Mouse (Mus musculus): ENCODE data around the gene Itga2. TPM values are rescaled to one million over a fixed set of nuclear protein-coding genes. Genes with fewer than 3 reads are reported as not detected.

Itga2 gene
- total RNA-seq, 2 experiments from 2014 or later = 0.43 to 2.3 TPM

- Histone ChIP-seq H3K4me3 (no peak overlapping the region), H3K27ac (peak overlapping the region; percentile 70)
- no peak for DNase-seq
- intact Hi-C loops (cut with DNase I) = loop anchor here (10.0 kb wide), 1 partner anchor 100 kb away; the partner anchor contains the start of gene Itga2
- TF ChIP-seq CTCF (IDR thresholded peaks at IDR 0.05) = no peak; the same call in 1 of the 2 replicates
These were observed 97.3 kb downstream of the Itga2 start for GRCm38 (mm10) chr13:114834580-114834979.

- intact Hi-C loops (cut with DNase I) = loop anchor here (10.0 kb wide), 1 partner anchor 101 kb away; the partner anchor contains the start of gene Itga2
- Histone ChIP-seq H3K4me3 (no peak overlapping the region), H3K27ac (peak overlapping the region; percentile 70)
- DNase-seq = no peak
- TF ChIP-seq CTCF (IDR thresholded peaks at IDR 0.05) = no peak
These were observed 98.5 kb downstream of the Itga2 start for GRCm38 (mm10) chr13:114833351-114833750.

GRCm38 (mm10) chr13:114832761-114833160, 99.1 kb downstream of the Itga2 start:
- TF ChIP-seq CTCF (IDR thresholded peaks at IDR 0.05) = no peak
- intact Hi-C loops (cut with DNase I) = loop anchor here (10.0 kb wide), 1 partner anchor 102 kb away; the partner anchor contains the start of gene Itga2

DNA sequence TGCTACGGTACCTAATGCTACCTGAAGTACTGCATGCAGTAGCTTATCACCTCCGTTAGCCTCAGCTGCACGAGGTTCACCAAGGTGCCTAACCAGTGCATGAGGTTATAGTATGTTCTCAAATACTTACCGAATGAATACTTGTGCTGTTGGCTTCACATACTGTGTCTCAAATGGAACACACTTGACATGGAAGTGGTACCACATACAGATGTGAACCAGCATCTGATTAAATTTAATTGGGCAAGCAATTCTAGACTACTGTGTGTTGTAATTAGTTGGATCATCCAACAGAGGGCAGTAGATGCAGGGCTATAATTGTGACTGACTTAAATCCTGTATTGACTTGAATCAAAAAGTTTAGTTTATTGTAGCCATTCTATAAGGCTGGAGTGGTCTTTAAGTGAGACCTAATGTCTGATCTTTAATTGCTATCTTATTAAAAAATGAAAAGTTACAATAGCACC, 100.5 kb downstream of the Itga2 start:
- intact Hi-C loops (cut with DNase I) = loop anchor here (1.0 to 10.0 kb wide), 2 partner anchors 103 to 133 kb away; partner anchors contain the start of gene Itga2
- peak; percentile 74 for TF ChIP-seq CTCF (IDR thresholded peaks at IDR 0.05)
- no peak for DNase-seq
- no peak overlapping the region for H3K4me3 ChIP-seq
- no peak overlapping the region for H3K27ac ChIP-seq

More at GRCm38 (mm10) chr13:114832761-114833160, 99.1 kb downstream of the Itga2 start:
- no peak overlapping the region for H3K4me3 ChIP-seq
- DNase-seq = no peak
- peak overlapping the region; percentile 70; the same call in 1 of the 2 replicates for H3K27ac ChIP-seq

GRCm38 (mm10) chr13:114825377-114825855, 106.5 kb downstream of the Itga2 start:
- Histone ChIP-seq H3K27ac (no peak overlapping the region), H3K4me3 (no peak overlapping the region)
- intact Hi-C loops (cut with DNase I) = no loop called here
- no peak for TF ChIP-seq CTCF (IDR thresholded peaks at IDR 0.05)
- DNase-seq = no peak

DNA sequence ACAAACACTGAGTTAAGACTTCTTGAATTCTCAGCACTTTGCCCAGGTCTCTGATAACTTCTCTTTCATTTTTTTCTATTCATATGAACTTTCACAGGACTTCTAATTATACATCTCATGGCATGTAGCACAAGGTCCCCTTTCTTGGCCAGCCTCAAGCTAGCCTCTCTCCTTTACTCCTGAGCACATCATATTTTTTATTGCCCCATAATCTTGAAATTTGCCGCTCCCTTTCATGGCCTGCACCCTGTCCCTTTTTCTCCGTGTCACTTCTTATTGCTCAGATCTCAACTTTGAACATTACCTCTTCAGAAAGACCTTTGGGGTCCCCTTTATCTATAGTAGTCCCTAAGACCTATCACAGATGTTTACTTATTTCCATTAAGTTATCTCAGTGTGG, 109.0 kb downstream of the Itga2 start:
- Histone ChIP-seq H3K27ac (no peak overlapping the region), H3K4me3 (no peak overlapping the region)
- TF ChIP-seq CTCF (IDR thresholded peaks at IDR 0.05) = no peak
- intact Hi-C loops (cut with DNase I) = no loop called here
- no peak for DNase-seq

DNA sequence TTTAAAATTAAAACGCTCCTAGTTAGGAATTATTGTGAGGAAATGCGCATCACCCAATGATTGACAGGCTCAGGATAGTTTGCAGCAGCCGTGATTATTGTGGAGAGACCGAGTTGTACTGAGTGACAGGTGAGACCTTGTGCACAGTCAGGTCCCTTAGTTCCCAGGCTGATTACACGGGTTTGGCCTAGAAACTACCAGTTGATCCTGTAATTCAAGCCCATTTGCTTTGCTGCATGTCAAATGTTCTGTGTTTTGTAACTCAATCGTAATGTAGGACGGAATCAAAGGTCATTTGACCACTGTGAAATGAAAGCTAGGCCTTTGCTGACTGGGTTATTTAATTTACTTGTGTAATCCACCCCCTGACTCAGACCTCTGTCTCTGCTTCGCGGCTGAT, 113.4 kb downstream of the Itga2 start:
- peak overlapping the region; percentile 93 for H3K4me3 ChIP-seq
- no peak for TF ChIP-seq CTCF (IDR thresholded peaks at IDR 0.05)
- intact Hi-C loops (cut with DNase I) = loop anchor here (10.0 kb wide), 1 partner anchor 266 kb away; no protein-coding TSS in a partner anchor
- peak; percentile 49 for DNase-seq
- peak overlapping the region; percentile 94 for H3K27ac ChIP-seq

DNA sequence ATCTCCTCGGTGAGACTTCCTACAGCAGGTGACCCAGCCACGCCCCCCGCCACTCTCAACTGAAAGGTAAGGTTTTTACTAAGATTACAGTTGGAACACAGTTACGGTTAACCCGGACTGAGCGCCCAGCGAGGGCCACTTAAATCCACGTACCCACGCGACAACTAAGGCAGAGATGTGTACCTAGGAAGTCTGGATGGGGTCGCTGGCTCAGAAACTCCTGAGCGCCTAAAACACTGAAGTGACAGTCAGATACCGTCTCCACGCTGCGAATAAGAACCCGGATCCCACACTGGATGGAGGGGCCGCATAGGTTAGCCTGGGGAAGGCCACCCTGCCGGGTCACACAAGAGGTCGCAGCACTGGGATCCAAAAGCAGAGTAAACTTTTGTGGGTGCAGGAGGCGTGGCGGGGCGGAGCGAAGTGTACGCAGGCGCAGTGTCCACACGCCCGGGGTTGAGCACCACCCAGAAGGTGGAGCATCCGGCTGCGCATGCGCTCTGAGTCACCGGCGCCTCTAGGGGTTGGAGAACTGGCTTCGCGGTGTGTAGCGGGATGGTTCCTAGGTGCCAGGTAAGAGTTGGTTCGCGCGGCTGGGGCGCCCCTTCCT, 114.0 kb downstream of the Itga2 start, which contains the start of gene Mocs2:
TSS of gene Mocs2 (plus strand) at position 486 of the 610 bp plus-strand sequence.
- Histone ChIP-seq H3K4me3 (peak within 1 kb of the TSS; percentile 93), H3K27ac (peak within 1 kb of the TSS; percentile 94)
- intact Hi-C loops (cut with DNase I) = loop anchor here (10.0 kb wide), 1 partner anchor 267 kb away; no protein-coding TSS in a partner anchor
- DNase-seq = peak; percentile 97
- TF ChIP-seq CTCF (IDR thresholded peaks at IDR 0.05) = no peak

GRCm38 (mm10) chr13:114809624-114810210, 122.2 kb downstream of the Itga2 start:
- intact Hi-C loops (cut with DNase I) = loop anchor here (10.0 kb wide), 1 partner anchor 275 kb away; no protein-coding TSS in a partner anchor
- H3K4me3 ChIP-seq = no peak overlapping the region
- no peak for TF ChIP-seq CTCF (IDR thresholded peaks at IDR 0.05)
- DNase-seq = no peak
- no peak overlapping the region for H3K27ac ChIP-seq

DNA sequence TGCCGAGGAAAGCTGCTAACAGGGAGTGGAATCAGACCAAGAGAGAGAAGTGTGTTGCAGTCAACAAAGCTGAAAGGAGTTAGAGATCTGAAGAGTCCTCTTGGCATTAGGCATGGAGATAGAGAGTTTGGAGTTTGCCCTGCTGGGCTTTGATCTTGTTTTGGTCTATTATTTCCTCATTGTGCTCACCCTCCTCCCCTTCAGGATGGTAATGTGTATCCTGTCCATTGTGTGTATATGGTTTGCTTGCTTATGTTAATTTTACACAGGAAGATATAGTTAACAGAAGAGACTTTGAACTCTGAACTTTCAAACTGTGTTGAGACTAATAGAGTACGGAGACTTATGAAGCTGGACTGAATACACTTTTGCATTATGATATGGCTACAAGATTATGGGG, 128.9 kb downstream of the Itga2 start:
- Histone ChIP-seq H3K4me3 (no peak overlapping the region), H3K27ac (no peak overlapping the region)
- TF ChIP-seq CTCF (IDR thresholded peaks at IDR 0.05) = no peak
- no peak for DNase-seq
- intact Hi-C loops (cut with DNase I) = no loop called here

GRCm38 (mm10) chr13:114801857-114802256, 130.0 kb downstream of the Itga2 start:
- no peak for DNase-seq
- no peak for TF ChIP-seq CTCF (IDR thresholded peaks at IDR 0.05)
- no peak overlapping the region for H3K4me3 ChIP-seq
- no peak overlapping the region for H3K27ac ChIP-seq
- intact Hi-C loops (cut with DNase I) = no loop called here

DNA sequence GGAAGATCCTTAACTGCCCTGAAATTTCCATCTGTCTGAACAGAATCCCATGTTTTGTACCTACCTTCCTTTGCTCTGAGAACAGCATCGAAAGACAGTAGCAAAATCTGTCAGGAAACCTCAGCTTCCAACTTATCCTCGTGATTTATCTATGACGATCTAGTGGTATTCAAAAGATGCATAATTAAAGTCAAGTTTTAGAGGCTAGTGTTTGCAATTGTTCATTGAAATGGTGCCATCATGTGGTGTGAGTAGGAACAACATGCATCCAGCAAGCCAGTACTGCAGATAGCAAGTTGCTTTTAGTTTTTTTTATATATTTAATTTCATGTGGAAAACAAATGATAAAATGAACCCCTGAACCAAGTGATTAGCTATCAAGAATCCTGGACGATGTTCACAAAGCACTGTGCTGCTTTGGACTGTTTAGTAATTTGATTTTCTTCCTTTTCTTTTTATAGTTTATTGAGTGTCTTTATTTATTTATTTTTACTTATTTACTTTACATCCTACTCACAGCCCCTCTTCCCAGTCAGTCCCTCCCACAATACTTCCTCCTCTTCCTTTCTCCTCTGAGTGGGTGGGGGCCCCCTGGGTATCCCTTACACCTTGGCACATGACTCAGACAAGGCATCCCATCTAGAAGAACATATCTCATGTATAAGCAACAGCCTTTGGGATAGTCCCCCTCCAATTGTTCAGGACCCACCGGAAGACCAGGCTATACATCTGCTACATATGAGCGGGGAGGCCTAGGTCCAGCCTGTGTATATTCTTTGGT, 138.5 kb downstream of the Itga2 start:
- intact Hi-C loops (cut with DNase I) = loop anchor here (1.0 to 10.0 kb wide), 2 partner anchors 719 to 916 kb away; no protein-coding TSS in a partner anchor
- peak; percentile 81 for TF ChIP-seq CTCF (IDR thresholded peaks at IDR 0.05)
- peak; percentile 45 for DNase-seq
- no peak overlapping the region for H3K4me3 ChIP-seq
- no peak overlapping the region for H3K27ac ChIP-seq
